Mouse (Mus musculus) forebrain, embryonic 12.5 days (tissue): Measurements from ENCODE around the gene Olig3. TPM values are rescaled to one million over a fixed set of nuclear protein-coding genes. Genes with fewer than 3 reads are reported as not detected.

Source experiments
- ATAC-seq: fragments of 200-750 bp; cut with Nextera tagmentation; 2 replicates; pipeline ENCODE4 v1.8.0; 2017; ENCODE audit warnings: moderate TSS enrichment; ENCODE audit not compliant: low FRiP score
- H3K27ac ChIP-seq: fragments of 300-500 bp; sonication (generic); 2 replicates; pipeline ENCODE4 v1.5.1; 2016; ENCODE audit warnings: mild to moderate bottlenecking
- H3K27me3 ChIP-seq: fragments of 300-500 bp; sonication (generic); 2 replicates; pipeline ENCODE4 v1.6.1; 2016; ENCODE audit warnings: mild to moderate bottlenecking
- H3K36me3 ChIP-seq: fragments of 300-500 bp; sonication (generic); replicated peaks from 2 replicates; pipeline ENCODE4 v1.6.1; 2016; ENCODE audit warnings: mild to moderate bottlenecking
- H3K4me1 ChIP-seq: fragments of 300-500 bp; sonication (generic); 2 replicates; pipeline ENCODE4 v1.6.1; 2016
- H3K4me2 ChIP-seq: fragments of 300-500 bp; sonication (generic); 2 replicates; pipeline ENCODE4 v1.6.1; 2016; ENCODE audit warnings: mild to moderate bottlenecking, moderate library complexity
- H3K4me3 ChIP-seq: fragments of 300-500 bp; sonication (generic); replicated peaks from 2 replicates; pipeline ENCODE4 v1.5.1; 2016; ENCODE audit warnings: mild to moderate bottlenecking
- H3K9ac ChIP-seq: fragments of 300-500 bp; sonication (generic); 2 replicates; pipeline ENCODE4 v1.6.1; 2016; ENCODE audit warnings: mild to moderate bottlenecking
- H3K9me3 ChIP-seq: fragments of 300-500 bp; sonication (generic); 2 replicates; pipeline ENCODE4 v1.6.1; 2016
- WGBS: fragments of 180-500 bp; shearing (Covaris S2); methylation state at CpG from one replicate; pipeline ENCODE4 v1.1.7; 2016; 5-methylcytosine and 5-hydroxymethylcytosine counted together
- polyA plus RNA-seq: library from polyadenylated mRNA; unstranded; fragments of >200 nt; fragmentation: Nextera tagmentation; extraction: Ambion mirVana; gene quantifications from 2 replicates; pipeline ENCODE4 v1.2.1, GENCODE M21; 2016

Olig3 gene
- polyA plus RNA-seq, result 34.1 and 34.3 TPM in 2 replicates

- Histone ChIP-seq H3K27me3 (peaks cover 91% of the 10 kb centered on the region), H3K27ac (peak within 1 kb of the TSS; percentile 2; the same call in 1 of the 2 replicates), H3K9ac (peak within 1 kb of the TSS; percentile 21), H3K4me2 (peak within 1 kb of the TSS; percentile 47), H3K4me3 (peak within 1 kb of the TSS; percentile 41), H3K9me3 (no peaks in the 10 kb centered on the region), H3K4me1 (peaks cover 26% of the 10 kb centered on the region), H3K36me3 (no peaks in the 10 kb centered on the region)
- WGBS, result 0% methylated on average over 9 of the region's 9 CpGs
- no peak for ATAC-seq
Measured at GRCm38 (mm10) chr10:19356071-19356583, at the start of gene Olig3. TSS of gene Olig3 (plus strand) at chr10:19356533.

GRCm38 (mm10) chr10:19309681-19310395, 46.5 kb upstream of the Olig3 start:
- ATAC-seq, result peak; percentile 100

GRCm38 (mm10) chr10:19310471-19310870, 45.9 kb upstream of the Olig3 start:
- H3K27ac ChIP-seq, result peak overlapping the region; percentile 83
- no peak overlapping the region for H3K9ac ChIP-seq
- 4% methylated on average over 5 of the region's 5 CpGs for WGBS
- peak; percentile 17 for ATAC-seq
- H3K27me3 ChIP-seq, result peaks cover 14% of the 10 kb centered on the region; the same call in 1 of the 2 replicates
- no peaks in the 10 kb centered on the region for H3K36me3 ChIP-seq
- H3K4me1 ChIP-seq, result peaks cover 23% of the 10 kb centered on the region
- H3K4me2 ChIP-seq, result peak overlapping the region; percentile 40
- H3K4me3 ChIP-seq, result no peak overlapping the region; the same call in 1 of the 2 replicates
- H3K9me3 ChIP-seq, result no peaks in the 10 kb centered on the region

More at GRCm38 (mm10) chr10:19309681-19310395, 46.5 kb upstream of the Olig3 start:
- WGBS, result 5% methylated on average over 5 of the region's 5 CpGs
- peaks cover 14% of the 10 kb centered on the region; the same call in 1 of the 2 replicates for H3K27me3 ChIP-seq
- H3K9me3 ChIP-seq, result no peaks in the 10 kb centered on the region
- no peak overlapping the region for H3K9ac ChIP-seq
- no peaks in the 10 kb centered on the region for H3K36me3 ChIP-seq
- H3K27ac ChIP-seq, result peak overlapping the region; percentile 83
- H3K4me2 ChIP-seq, result peak overlapping the region; percentile 40
- peaks cover 21% of the 10 kb centered on the region for H3K4me1 ChIP-seq
- no peak overlapping the region for H3K4me3 ChIP-seq

GRCm38 (mm10) chr10:19317962-19318812, 38.1 kb upstream of the Olig3 start:
- Histone ChIP-seq H3K27ac (no peak overlapping the region), H3K9me3 (no peaks in the 10 kb centered on the region), H3K4me2 (0 out of 2 replicates have a peak overlapping the region, but pooled peaks have one; percentile 10), H3K9ac (no peak overlapping the region), H3K27me3 (peaks cover 26% of the 10 kb centered on the region), H3K4me1 (peaks cover 15% of the 10 kb centered on the region), H3K4me3 (no peak overlapping the region), H3K36me3 (no peaks in the 10 kb centered on the region)
- 38% methylated on average over 19 of the region's 19 CpGs for WGBS
- peak; percentile 83 for ATAC-seq

GRCm38 (mm10) chr10:19321781-19322180, 34.6 kb upstream of the Olig3 start:
- 87% methylated on average over 2 of the region's 2 CpGs for WGBS
- ATAC-seq, result no peak
- Histone ChIP-seq H3K4me2 (no peak overlapping the region), H3K4me1 (peaks cover 12% of the 10 kb centered on the region), H3K9me3 (no peaks in the 10 kb centered on the region), H3K27ac (no peak overlapping the region), H3K27me3 (peaks cover 31% of the 10 kb centered on the region), H3K4me3 (no peak overlapping the region), H3K36me3 (no peaks in the 10 kb centered on the region), H3K9ac (no peak overlapping the region)

- ATAC-seq, result peak; percentile 95
- H3K36me3 ChIP-seq, result no peaks in the 10 kb centered on the region
- H3K4me3 ChIP-seq, result no peak overlapping the region
- H3K27ac ChIP-seq, result peak overlapping the region; percentile 48; the same call in 1 of the 2 replicates
- WGBS, result 2% methylated on average over 3 of the region's 3 CpGs
- peaks cover 45% of the 10 kb centered on the region for H3K27me3 ChIP-seq
- no peaks in the 10 kb centered on the region for H3K9me3 ChIP-seq
- peaks cover 13% of the 10 kb centered on the region for H3K4me1 ChIP-seq
- H3K9ac ChIP-seq, result no peak overlapping the region
- no peak overlapping the region; the same call in 1 of the 2 replicates for H3K4me2 ChIP-seq
Measured at GRCm38 (mm10) chr10:19329191-19329777, 27.0 kb upstream of the Olig3 start.

- Histone ChIP-seq H3K27me3 (peaks cover 22% of the 10 kb centered on the region), H3K4me1 (peaks cover 13% of the 10 kb centered on the region), H3K36me3 (no peaks in the 10 kb centered on the region), H3K27ac (no peak overlapping the region), H3K4me2 (no peak overlapping the region), H3K9ac (no peak overlapping the region), H3K4me3 (no peak overlapping the region), H3K9me3 (no peaks in the 10 kb centered on the region)
- 90% methylated on average over 1 of the region's 1 CpGs for WGBS
- no peak for ATAC-seq
Measured at GRCm38 (mm10) chr10:19333425-19333824, 22.9 kb upstream of the Olig3 start.

GRCm38 (mm10) chr10:19338695-19339630, 17.4 kb upstream of the Olig3 start:
- Histone ChIP-seq H3K4me2 (peak overlapping the region; percentile 30), H3K9ac (no peak overlapping the region), H3K4me3 (no peak overlapping the region), H3K27ac (peak overlapping the region; percentile 36; the same call in 1 of the 2 replicates), H3K27me3 (peaks cover 52% of the 10 kb centered on the region), H3K36me3 (no peaks in the 10 kb centered on the region), H3K4me1 (peaks cover 11% of the 10 kb centered on the region), H3K9me3 (no peaks in the 10 kb centered on the region)
- WGBS, result 4% methylated on average over 18 of the region's 18 CpGs
- peak; percentile 51; the same call in 1 of the 2 replicates for ATAC-seq

- peaks cover 6% of the 10 kb centered on the region for H3K4me1 ChIP-seq
- H3K4me3 ChIP-seq, result no peak overlapping the region
- H3K4me2 ChIP-seq, result no peak overlapping the region
- no peaks in the 10 kb centered on the region for H3K36me3 ChIP-seq
- H3K27ac ChIP-seq, result no peak overlapping the region
- H3K9ac ChIP-seq, result no peak overlapping the region
- H3K27me3 ChIP-seq, result peaks cover 66% of the 10 kb centered on the region
- 91% methylated on average over 6 of the region's 6 CpGs for WGBS
- H3K9me3 ChIP-seq, result no peaks in the 10 kb centered on the region
- ATAC-seq, result no peak
Measured at GRCm38 (mm10) chr10:19344039-19344438, 12.3 kb upstream of the Olig3 start.

GRCm38 (mm10) chr10:19349326-19349725, 7.0 kb upstream of the Olig3 start:
- no peaks in the 10 kb centered on the region for H3K36me3 ChIP-seq
- no peak overlapping the region for H3K4me3 ChIP-seq
- WGBS, result 41% methylated on average over 3 of the region's 3 CpGs
- no peak overlapping the region for H3K9ac ChIP-seq
- peaks cover 58% of the 10 kb centered on the region for H3K27me3 ChIP-seq
- no peak overlapping the region for H3K4me2 ChIP-seq
- no peak for ATAC-seq
- H3K4me1 ChIP-seq, result peaks cover 15% of the 10 kb centered on the region
- no peaks in the 10 kb centered on the region for H3K9me3 ChIP-seq
- no peak overlapping the region for H3K27ac ChIP-seq
